Mouse (Mus musculus) natural killer cell, adult 2 months (primary cell): ENCODE results near the gene Sertad4.

Source experiments
- DNase-seq, 2 experiments: peaks; one replicate each; pipeline ENCODE4 v3.0.0; 2022; ENCODE audit warnings: low spot score in 2 of 2

Sertad4 gene

GRCm38 (mm10) chr1:192806168-192807157 is 49.1 kb downstream of the Sertad4 start:
- no peak for DNase-seq

GRCm38 (mm10) chr1:192800338-192800737 is 55.2 kb downstream of the Sertad4 start:
- no peak for DNase-seq

- DNase-seq, result peak in 1 of 2 experiments; percentile 21
Measured at GRCm38 (mm10) chr1:192799165-192799991, 56.2 kb downstream of the Sertad4 start.

- DNase-seq, result no peak
Measured at GRCm38 (mm10) chr1:192798212-192799164, 57.1 kb downstream of the Sertad4 start.

- no peak for DNase-seq
Measured at GRCm38 (mm10) chr1:192797011-192797274, 58.6 kb downstream of the Sertad4 start.

- DNase-seq, result no peak
Measured at GRCm38 (mm10) chr1:192796201-192797010, 59.1 kb downstream of the Sertad4 start.

- DNase-seq, result no peak
Measured at GRCm38 (mm10) chr1:192794957-192795745, 60.4 kb downstream of the Sertad4 start.
